ENCODE assay signal across 9 mouse cellular contexts in the genomic region with DNA sequence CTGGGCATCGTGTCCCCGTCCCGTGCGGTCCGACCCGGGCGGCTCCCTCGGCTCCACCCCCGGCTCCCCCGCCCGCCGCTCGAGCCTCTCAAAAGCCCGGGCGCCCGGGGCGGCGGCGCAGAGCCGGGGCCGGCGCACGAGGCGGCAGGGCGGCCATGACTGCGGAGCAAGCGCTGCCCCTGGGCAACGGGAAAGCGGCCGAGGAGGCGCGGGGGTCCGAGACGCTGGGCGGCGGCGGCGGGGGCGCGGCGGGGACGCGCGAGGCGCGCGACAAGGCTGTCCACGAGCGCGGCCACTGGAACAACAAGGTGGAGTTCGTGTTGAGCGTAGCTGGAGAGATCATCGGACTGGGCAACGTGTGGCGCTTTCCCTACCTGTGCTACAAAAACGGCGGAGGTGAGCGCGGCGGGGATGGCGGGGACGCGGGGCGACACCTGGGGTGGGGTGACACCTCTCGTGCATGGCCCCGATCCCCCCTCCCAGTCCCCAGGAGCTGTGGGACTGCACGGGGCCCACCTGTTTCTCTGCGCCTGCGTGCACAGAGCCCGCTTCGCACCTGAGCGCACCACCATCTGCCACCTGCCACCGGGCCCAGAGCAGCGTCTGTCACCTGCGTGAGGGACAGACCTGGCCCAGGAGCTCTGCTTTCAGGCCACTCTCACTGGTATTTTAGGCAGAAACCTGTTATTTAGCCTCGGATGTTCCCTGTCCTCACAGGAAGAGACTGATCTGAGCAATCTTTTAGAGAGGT. TPM values are rescaled to one million over a fixed set of nuclear protein-coding genes. Genes with fewer than 3 reads are reported as not detected.
DNase-seq lines count a peak whose midpoint lies in the region; ATAC-seq and TF ChIP-seq lines count a peak whose summit lies in the region.
"Had no signal": no experiment of that assay in that cellular context is flagged by ENCODE, and none has a peak within 500 bp of the region (broad histone marks: within the 10 kb centered on the region; RNA-seq: fewer than 3 reads in every experiment).

A gene (plus strand): TSS at position 120 of the 751 bp plus-strand sequence.

- no peaks in the 10 kb centered on the region for H3K36me3 ChIP-seq in testis, adult 2 months (ENCODE audit: control insufficient read depth, insufficient read depth, low read length)
- H3K36me3 ChIP-seq in hindbrain, embryonic 16.5 days (ENCODE audit: control insufficient read depth, insufficient read depth, low read length), result no peaks in the 10 kb centered on the region
- H3K36me3 ChIP-seq in midbrain, embryonic 12.5 days, result no peaks in the 10 kb centered on the region

- no peak for TF ChIP-seq POLR2A in testis, adult 2 months (IDR thresholded peaks at IDR 0.05; ENCODE audit: control insufficient read depth, low read depth, low read length)

- H3K27ac ChIP-seq in testis, adult 2 months (ENCODE audit: control insufficient read depth, insufficient read depth, low read depth, low read length), result no peak within 1 kb of the TSS
- peak within 1 kb of the TSS; percentile 52 for H3K27ac ChIP-seq in hindbrain, embryonic 16.5 days (ENCODE audit: low read depth, low read length)
- H3K27ac ChIP-seq in midbrain, embryonic 12.5 days (replicated peaks), result no peak within 1 kb of the TSS

- TF ChIP-seq CTCF in testis, adult 2 months (IDR thresholded peaks at IDR 0.05; ENCODE audit: control insufficient read depth, insufficient read depth, insufficient replicate concordance, low read depth, low read length), result no peak

- H3K9ac ChIP-seq in hindbrain, embryonic 16.5 days (ENCODE audit: low read depth, low read length), result peak within 1 kb of the TSS; percentile 83
- peak within 1 kb of the TSS; percentile 50 for H3K9ac ChIP-seq in midbrain, embryonic 12.5 days (replicated peaks)

- H3K4me2 ChIP-seq in hindbrain, embryonic 16.5 days (ENCODE audit: low read length), result peak within 1 kb of the TSS; percentile 88
- H3K4me2 ChIP-seq in midbrain, embryonic 12.5 days (replicated peaks), result peak within 1 kb of the TSS; percentile 88

- WGBS in hindbrain, embryonic 16.5 days, result 1% methylated on average over 67 of the region's 76 CpGs
- WGBS in midbrain, embryonic 12.5 days, result 4% methylated on average over 69 of the region's 76 CpGs

- peak; percentile 64; the same call in 1 of the 2 replicates for ATAC-seq in hindbrain, embryonic 16.5 days
- ATAC-seq in midbrain, embryonic 12.5 days (ENCODE audit: low FRiP score, low read depth), result peak; percentile 30; the same call in 1 of the 2 replicates
- no peak for ATAC-seq in inflammation-experienced regulatory T-cells, adult 6 months

- H3K4me1 ChIP-seq in testis, adult 2 months (ENCODE audit: control insufficient read depth, insufficient read depth, low read length), result peaks cover 6% of the 10 kb centered on the region
- peaks cover 3% of the 10 kb centered on the region; the same call in 1 of the 2 replicates for H3K4me1 ChIP-seq in hindbrain, embryonic 16.5 days (ENCODE audit: control insufficient read depth, insufficient read depth, low read depth, low read length)
- H3K4me1 ChIP-seq in midbrain, embryonic 12.5 days, result peaks cover 8% of the 10 kb centered on the region

- H3K9me3 ChIP-seq in hindbrain, embryonic 16.5 days (ENCODE audit: control insufficient read depth, low read length), result no peaks in the 10 kb centered on the region
- H3K9me3 ChIP-seq in midbrain, embryonic 12.5 days, result no peaks in the 10 kb centered on the region

- H3K27me3 ChIP-seq in testis, adult 2 months (ENCODE audit: control insufficient read depth, insufficient read depth, low read length), result no peaks in the 10 kb centered on the region; the same call in 1 of the 2 replicates
- H3K27me3 ChIP-seq in hindbrain, embryonic 16.5 days (replicated peaks; ENCODE audit: control insufficient read depth, insufficient read depth, low read length), result no peaks in the 10 kb centered on the region
- H3K27me3 ChIP-seq in midbrain, embryonic 12.5 days, result peaks cover 88% of the 10 kb centered on the region

- H3K4me3 ChIP-seq in testis, adult 2 months (ENCODE audit: control insufficient read depth, low read depth, low read length), result peak within 1 kb of the TSS; percentile 48
- peak within 1 kb of the TSS; percentile 63 for H3K4me3 ChIP-seq in hindbrain, embryonic 16.5 days (ENCODE audit: low read length)
- H3K4me3 ChIP-seq in midbrain, embryonic 12.5 days, result peak within 1 kb of the TSS; percentile 53

- DNase-seq in gastrocnemius, postnatal 10 days, result peak; percentile 9
- DNase-seq in gastrocnemius, adult 8-10 months (ENCODE audit: low spot score in 2 of 2), result no peak
- no peak for DNase-seq in testis, postnatal 14 days (ENCODE audit: low spot score)
- DNase-seq in urinary bladder, adult 2 months (ENCODE audit: low spot score), result no peak

RNA-seq across cellular contexts. Expression of the gene that starts here (rescaled TPM):
- under 1 TPM; 0.52 to 0.61 TPM for total RNA-seq in gastrocnemius, postnatal 10 days (2021)
- total RNA-seq in gastrocnemius, adult 8-10 months (2022), result under 1 TPM in 1 of 4 experiments, not detected in 3; 0.20 TPM
- polyA plus RNA-seq in testis, adult 2 months (2012; rRNA removed), result 1.2 and 1.6 TPM in 2 replicates
- polyA plus RNA-seq in hindbrain, embryonic 16.5 days (2015; fragmentation: Nextera tagmentation; extraction: Ambion mirVana), result 109 and 136 TPM in 2 replicates
- polyA plus RNA-seq in midbrain, embryonic 12.5 days (2016; fragmentation: Nextera tagmentation; extraction: Ambion mirVana), result 1.6 and 2.2 TPM in 2 replicates
- not detected for polyA plus RNA-seq in inflammation-experienced regulatory T-cells, adult 6 months (2017; shearing (Covaris generic))
- polyA plus RNA-seq in urinary bladder, adult 2 months (2012; rRNA removed), result 0.10 and 0.21 TPM in 2 replicates
- total RNA-seq: CH12.LX had no signal

Comparison
In these comparisons a context has a peak if more than half of its experiments do, and no peak if none do; other contexts are left out.
1. RNA of the gene that starts here (polyA plus RNA-seq): 109 to 136 TPM in hindbrain, embryonic 16.5 days; 1.6 to 2.2 TPM in midbrain, embryonic 12.5 days, 1.2 to 1.6 TPM in testis, adult 2 months, 0.10 to 0.21 TPM in urinary bladder, adult 2 months and not detected in inflammation-experienced regulatory T-cells, adult 6 months; every median in the first group is over 10 times any median in the second.
2. Peak in DNase-seq in gastrocnemius, postnatal 10 days; RNA of the gene not detected or under 1 TPM.
3. Peak in every context shown above with its lines, with median percentiles within 50 percentile points of each other: H3K4me3 ChIP-seq.